Mouse (Mus musculus): Measurements from ENCODE around the gene Ppp1r13b. TPM values are rescaled to one million over a fixed set of nuclear protein-coding genes. Genes with fewer than 3 reads are reported as not detected.

The Ppp1r13b gene
- total and polyA plus RNA-seq, 3 experiments, result 19.7 to 41.7 (median 28.1) TPM

- peak; percentile 42 for DNase-seq (ENCODE audit: low spot score)
- no peak for ATAC-seq (ENCODE audit: extremely low read depth, insufficient number of reproducible peaks, low FRiP score, poor library complexity, severe bottlenecking)
- H3K4me3 ChIP-seq (ENCODE audit: low read depth, low read length), result peak overlapping the region; percentile 75
- no peaks in the 10 kb centered on the region for H3K27me3 ChIP-seq (ENCODE audit: insufficient read depth, low read length)
- H3K36me3 ChIP-seq (replicated peaks), result peaks cover 73% of the 10 kb centered on the region
- H3K4me1 ChIP-seq (ENCODE audit: insufficient read depth, low read depth, low read length), result peaks cover 87% of the 10 kb centered on the region
- H3K9me3 ChIP-seq (replicated peaks), result no peaks in the 10 kb centered on the region
- TF ChIP-seq POLR2AphosphoS5 (IDR thresholded peaks at IDR 0.05; ENCODE audit: insufficient replicate concordance, low read depth, low read length) (no peak), CTCF (IDR thresholded peaks at IDR 0.05; ENCODE audit: low read depth, low read length) (no peak), GATA1 (IDR thresholded peaks at IDR 0.05; ENCODE audit: borderline replicate concordance, low read length) (no peak), TAL1 (conservative IDR thresholded peaks at IDR 0.05; ENCODE audit: low read depth, low read length) (no peak), GATA2 (IDR thresholded peaks at IDR 0.05; ENCODE audit: borderline replicate concordance, low read depth, low read length) (no peak)
Observed at GRCm38 (mm10) chr12:111813111-111813765, 94.7 kb downstream of the Ppp1r13b start.

- Histone ChIP-seq H3K4me3 (ENCODE audit: low read depth, low read length) (peak overlapping the region; percentile 75), H3K9me3 (replicated peaks) (no peaks in the 10 kb centered on the region), H3K36me3 (replicated peaks) (peaks cover 73% of the 10 kb centered on the region), H3K4me1 (ENCODE audit: insufficient read depth, low read depth, low read length) (peaks cover 87% of the 10 kb centered on the region), H3K27me3 (ENCODE audit: insufficient read depth, low read length) (no peaks in the 10 kb centered on the region)
- no peak for DNase-seq (ENCODE audit: low spot score)
- no peak for ATAC-seq (ENCODE audit: extremely low read depth, insufficient number of reproducible peaks, low FRiP score, poor library complexity, severe bottlenecking)
- TF ChIP-seq TAL1 (conservative IDR thresholded peaks at IDR 0.05; ENCODE audit: low read depth, low read length) (no peak), POLR2AphosphoS5 (IDR thresholded peaks at IDR 0.05; ENCODE audit: insufficient replicate concordance, low read depth, low read length) (no peak), CTCF (IDR thresholded peaks at IDR 0.05; ENCODE audit: low read depth, low read length) (no peak), GATA1 (IDR thresholded peaks at IDR 0.05; ENCODE audit: borderline replicate concordance, low read length) (no peak), GATA2 (IDR thresholded peaks at IDR 0.05; ENCODE audit: borderline replicate concordance, low read depth, low read length) (no peak)
Observed at GRCm38 (mm10) chr12:111812611-111813010, 95.3 kb downstream of the Ppp1r13b start.

- H3K9me3 ChIP-seq (replicated peaks), result no peaks in the 10 kb centered on the region
- H3K27me3 ChIP-seq (ENCODE audit: insufficient read depth, low read length), result no peaks in the 10 kb centered on the region
- peak overlapping the region; percentile 55; the same call in 1 of the 2 replicates for H3K4me3 ChIP-seq (ENCODE audit: low read depth, low read length)
- ATAC-seq (ENCODE audit: extremely low read depth, insufficient number of reproducible peaks, low FRiP score, poor library complexity, severe bottlenecking), result no peak
- H3K36me3 ChIP-seq (replicated peaks), result peaks cover 74% of the 10 kb centered on the region
- H3K4me1 ChIP-seq (ENCODE audit: insufficient read depth, low read depth, low read length), result peaks cover 86% of the 10 kb centered on the region
- TF ChIP-seq CTCF (IDR thresholded peaks at IDR 0.05; ENCODE audit: low read depth, low read length) (no peak), TAL1 (conservative IDR thresholded peaks at IDR 0.05; ENCODE audit: low read depth, low read length) (no peak), POLR2AphosphoS5 (IDR thresholded peaks at IDR 0.05; ENCODE audit: insufficient replicate concordance, low read depth, low read length) (no peak), GATA1 (IDR thresholded peaks at IDR 0.05; ENCODE audit: borderline replicate concordance, low read length) (no peak), GATA2 (IDR thresholded peaks at IDR 0.05; ENCODE audit: borderline replicate concordance, low read depth, low read length) (no peak)
- DNase-seq (ENCODE audit: low spot score), result no peak
Observed at GRCm38 (mm10) chr12:111812075-111812474, 95.8 kb downstream of the Ppp1r13b start.

GRCm38 (mm10) chr12:111809762-111810161, 98.1 kb downstream of the Ppp1r13b start:
- Histone ChIP-seq H3K9me3 (replicated peaks) (no peaks in the 10 kb centered on the region), H3K36me3 (replicated peaks) (peaks cover 78% of the 10 kb centered on the region), H3K27me3 (ENCODE audit: insufficient read depth, low read length) (no peaks in the 10 kb centered on the region), H3K4me1 (ENCODE audit: insufficient read depth, low read depth, low read length) (peaks cover 65% of the 10 kb centered on the region), H3K4me3 (ENCODE audit: low read depth, low read length) (peak overlapping the region; percentile 47; the same call in 1 of the 2 replicates)
- ATAC-seq (ENCODE audit: extremely low read depth, insufficient number of reproducible peaks, low FRiP score, poor library complexity, severe bottlenecking) (peak; percentile 25; the same call in 1 of the 2 replicates), DNase-seq (ENCODE audit: low spot score) (peak; percentile 93)
- no peak for TF ChIP-seq POLR2AphosphoS5 (IDR thresholded peaks at IDR 0.05; ENCODE audit: insufficient replicate concordance, low read depth, low read length)
- no peak for TF ChIP-seq CTCF (IDR thresholded peaks at IDR 0.05; ENCODE audit: low read depth, low read length)
- no peak for TF ChIP-seq GATA2 (IDR thresholded peaks at IDR 0.05; ENCODE audit: borderline replicate concordance, low read depth, low read length)
- TF ChIP-seq GATA1 (IDR thresholded peaks at IDR 0.05; ENCODE audit: borderline replicate concordance, low read length), result no peak
- TF ChIP-seq TAL1 (conservative IDR thresholded peaks at IDR 0.05; ENCODE audit: low read depth, low read length), result no peak

GRCm38 (mm10) chr12:111808775-111809174, 99.1 kb downstream of the Ppp1r13b start:
- H3K4me1 ChIP-seq (ENCODE audit: insufficient read depth, low read depth, low read length), result peaks cover 65% of the 10 kb centered on the region

GRCm38 (mm10) chr12:111803538-111803937, 104.4 kb downstream of the Ppp1r13b start:
- peaks cover 19% of the 10 kb centered on the region for H3K4me1 ChIP-seq (ENCODE audit: insufficient read depth, low read depth, low read length)
- no peak overlapping the region for H3K4me3 ChIP-seq (ENCODE audit: low read depth, low read length)
- TF ChIP-seq GATA1 (IDR thresholded peaks at IDR 0.05; ENCODE audit: borderline replicate concordance, low read length) (no peak), GATA2 (IDR thresholded peaks at IDR 0.05; ENCODE audit: borderline replicate concordance, low read depth, low read length) (no peak), CTCF (IDR thresholded peaks at IDR 0.05; ENCODE audit: low read depth, low read length) (no peak), POLR2AphosphoS5 (IDR thresholded peaks at IDR 0.05; ENCODE audit: insufficient replicate concordance, low read depth, low read length) (no peak), TAL1 (conservative IDR thresholded peaks at IDR 0.05; ENCODE audit: low read depth, low read length) (no peak)
- ATAC-seq (ENCODE audit: extremely low read depth, insufficient number of reproducible peaks, low FRiP score, poor library complexity, severe bottlenecking), result no peak
- DNase-seq (ENCODE audit: low spot score), result no peak
- no peaks in the 10 kb centered on the region for H3K9me3 ChIP-seq (replicated peaks)
- peaks cover 98% of the 10 kb centered on the region for H3K36me3 ChIP-seq (replicated peaks)
- H3K27me3 ChIP-seq (ENCODE audit: insufficient read depth, low read length), result no peaks in the 10 kb centered on the region

More at GRCm38 (mm10) chr12:111808775-111809174, 99.1 kb downstream of the Ppp1r13b start:
- Histone ChIP-seq H3K27me3 (ENCODE audit: insufficient read depth, low read length) (no peaks in the 10 kb centered on the region), H3K4me3 (ENCODE audit: low read depth, low read length) (no peak overlapping the region), H3K36me3 (replicated peaks) (peaks cover 88% of the 10 kb centered on the region), H3K9me3 (replicated peaks) (no peaks in the 10 kb centered on the region)
- no peak for TF ChIP-seq GATA2 (IDR thresholded peaks at IDR 0.05; ENCODE audit: borderline replicate concordance, low read depth, low read length)
- TF ChIP-seq CTCF (IDR thresholded peaks at IDR 0.05; ENCODE audit: low read depth, low read length), result no peak
- no peak for TF ChIP-seq POLR2AphosphoS5 (IDR thresholded peaks at IDR 0.05; ENCODE audit: insufficient replicate concordance, low read depth, low read length)
- TF ChIP-seq GATA1 (IDR thresholded peaks at IDR 0.05; ENCODE audit: borderline replicate concordance, low read length), result no peak
- no peak for TF ChIP-seq TAL1 (conservative IDR thresholded peaks at IDR 0.05; ENCODE audit: low read depth, low read length)
- ATAC-seq (ENCODE audit: extremely low read depth, insufficient number of reproducible peaks, low FRiP score, poor library complexity, severe bottlenecking) (no peak), DNase-seq (ENCODE audit: low spot score) (no peak)
